Mouse (Mus musculus) liver (tissue): ENCODE results near the gene Sema3g.

Source experiments
- DNase-seq: peaks from one replicate; pipeline ENCODE4 v3.0.0-alpha.2; 2020; ENCODE audit warnings: mixed read lengths

Gene Sema3g

DNA sequence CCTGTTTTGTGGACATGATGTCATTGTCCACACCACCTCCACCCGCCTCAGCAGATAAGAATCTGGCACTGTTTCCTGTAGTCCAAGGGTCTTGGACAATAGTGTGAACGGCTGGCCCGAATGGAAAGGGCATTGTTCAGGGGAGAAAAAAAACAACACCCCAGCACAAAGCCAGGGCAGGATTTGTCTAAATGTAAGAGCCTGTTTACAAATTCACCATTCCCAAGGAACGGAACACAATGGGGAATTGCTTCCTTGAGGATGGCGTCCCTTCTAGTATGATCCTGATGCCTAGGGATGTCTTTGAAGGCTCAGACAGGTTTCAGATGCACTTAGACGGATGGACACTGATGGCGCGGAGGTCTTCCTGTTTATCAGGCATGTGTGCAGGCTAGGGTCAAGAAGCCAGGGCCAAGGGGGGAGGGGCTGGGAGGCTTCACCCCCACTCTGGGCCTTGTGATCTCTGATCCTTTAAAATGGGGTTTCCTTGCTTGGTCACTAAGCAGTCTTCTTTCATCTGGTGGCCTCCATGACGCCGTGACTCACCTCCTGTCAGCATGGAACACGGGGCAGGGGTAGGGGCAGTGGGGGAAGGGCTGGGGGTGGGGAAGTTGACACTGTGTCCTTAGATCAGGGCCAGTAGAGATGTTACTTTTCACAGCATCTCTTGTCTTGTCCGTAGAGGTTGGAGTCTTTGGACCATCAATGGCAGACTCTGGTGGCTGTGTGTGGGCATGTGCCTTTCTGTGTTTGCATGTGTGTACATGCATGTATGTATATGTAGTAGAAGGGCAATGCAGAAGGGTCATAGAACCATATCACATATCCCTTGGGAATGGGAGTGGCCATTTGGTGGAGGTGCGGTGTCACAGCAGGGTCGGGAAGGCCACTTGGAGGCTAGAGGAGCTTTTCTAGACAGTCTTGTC is 15.7 kb downstream of the Sema3g start:
- no peak for DNase-seq

DNA sequence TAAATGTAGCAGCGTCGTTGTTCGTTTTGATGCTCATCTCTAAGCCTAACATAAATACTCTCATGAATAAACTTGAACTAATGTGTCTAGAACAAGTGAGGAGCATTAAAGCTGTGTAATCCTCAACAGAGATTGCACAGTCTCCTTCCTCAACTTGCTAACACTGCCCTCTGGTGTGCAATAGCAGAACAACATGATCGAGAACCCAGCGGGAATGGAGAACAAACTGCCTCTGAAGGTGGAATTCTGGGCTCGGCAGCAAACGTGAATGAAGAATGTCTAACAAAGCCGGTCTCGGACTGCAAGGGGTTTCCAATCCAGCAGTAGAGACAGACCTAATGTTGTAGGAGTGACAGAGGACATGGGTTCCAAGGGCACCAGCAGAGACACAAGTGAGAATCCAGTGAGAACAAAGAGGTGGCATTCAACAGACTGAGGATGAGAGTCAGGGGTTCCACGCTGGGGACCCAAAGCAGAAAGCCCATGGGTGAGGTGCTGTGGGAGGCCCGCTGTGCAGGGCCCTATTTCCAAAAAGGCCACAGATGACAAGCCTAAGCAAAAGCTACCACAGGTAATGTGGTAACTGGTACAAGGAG is 16.4 kb downstream of the Sema3g start:
- DNase-seq = peak; percentile 76

DNA sequence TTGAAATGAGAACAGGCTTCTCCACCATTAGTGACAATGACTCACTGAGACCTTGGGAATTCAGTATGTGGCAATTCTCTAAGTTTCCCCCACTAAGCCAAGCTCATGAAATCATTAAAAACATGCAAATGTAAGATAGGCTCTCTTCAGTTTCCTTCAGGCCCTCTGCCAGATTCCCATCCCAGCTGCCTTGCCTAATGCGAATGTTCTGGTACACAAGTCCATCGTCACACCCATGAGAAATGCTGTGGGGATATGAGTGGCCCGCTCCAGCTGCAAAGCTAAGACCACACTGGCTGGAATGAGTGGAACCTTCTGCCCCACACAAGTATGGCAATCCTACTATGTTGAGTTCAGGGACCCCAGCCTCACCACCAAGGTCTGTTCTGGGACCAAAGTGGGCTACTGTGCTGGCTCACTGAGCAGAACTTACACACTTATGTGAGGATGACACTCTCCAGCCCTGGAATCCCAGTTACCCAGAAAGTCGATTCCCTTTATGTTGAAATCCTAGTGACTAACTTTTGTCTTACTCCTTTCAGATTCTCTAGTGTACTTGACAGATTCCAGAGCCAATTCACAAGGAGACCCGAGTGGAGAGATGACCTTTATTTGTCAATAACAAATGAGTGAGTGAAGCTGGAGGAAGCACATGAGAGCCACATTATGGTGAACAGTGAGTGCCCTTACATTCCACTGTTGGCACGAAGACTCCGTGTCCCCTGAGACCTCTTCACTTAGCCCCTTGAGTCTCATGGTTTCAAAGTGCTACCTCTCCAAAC is 19.6 kb downstream of the Sema3g start:
- no peak for DNase-seq

DNA sequence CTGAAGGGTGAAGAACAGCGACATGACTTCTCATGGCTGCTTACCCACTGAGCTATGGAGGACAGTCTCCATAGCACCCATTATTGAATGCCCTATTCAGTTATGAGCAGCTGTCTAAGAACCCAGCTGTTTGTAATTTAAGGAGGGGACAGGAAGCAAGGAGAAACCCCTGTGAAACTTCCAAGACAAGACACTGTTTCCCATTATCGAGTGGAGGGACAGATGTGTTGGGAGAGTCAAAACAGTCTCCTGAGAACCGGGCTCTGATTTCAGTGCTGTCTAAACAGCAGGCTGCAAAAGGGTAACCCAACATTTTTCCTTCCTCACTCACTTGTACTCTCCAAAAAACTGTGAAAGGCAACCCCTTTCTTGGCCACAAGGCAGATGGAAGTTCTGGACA is 22.9 kb downstream of the Sema3g start:
- DNase-seq = no peak

DNA sequence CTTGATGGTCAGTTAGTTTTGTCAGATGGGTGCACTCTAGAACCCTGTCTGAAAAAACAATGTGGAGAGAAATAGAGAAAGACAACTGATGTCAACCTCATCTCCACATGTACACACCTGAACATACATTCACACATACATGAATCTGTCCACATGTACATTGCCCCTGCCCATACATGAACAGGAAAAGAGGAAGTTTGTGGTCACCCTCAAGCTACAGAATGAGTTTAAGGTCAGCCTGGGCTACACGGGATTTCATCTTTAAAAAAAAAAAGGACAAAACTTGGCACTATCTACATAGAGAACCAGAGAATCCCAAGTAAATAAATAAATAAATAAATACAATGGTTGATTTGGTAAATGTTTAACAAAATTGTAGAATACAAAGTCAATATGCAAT is 27.1 kb downstream of the Sema3g start:
- DNase-seq = no peak

DNA sequence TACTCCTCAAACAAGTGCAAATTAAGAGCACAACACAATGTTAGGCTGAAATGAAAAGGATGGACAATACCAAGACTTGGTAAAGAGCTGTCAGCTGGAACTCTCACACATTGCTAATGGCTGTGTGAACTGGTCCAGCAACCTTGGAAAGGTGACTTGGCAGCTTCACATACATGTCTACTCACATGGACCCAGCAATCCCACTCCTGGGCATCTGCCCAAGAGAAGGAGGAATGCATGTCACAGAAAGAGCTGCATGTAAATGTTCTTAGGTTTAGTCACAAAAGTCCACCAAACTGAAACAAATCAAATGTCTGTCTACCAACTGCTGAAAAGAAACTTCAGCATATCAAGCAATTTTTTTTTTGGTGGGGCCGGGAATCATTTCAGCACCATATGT is 28.3 kb downstream of the Sema3g start:
- DNase-seq = no peak

DNA sequence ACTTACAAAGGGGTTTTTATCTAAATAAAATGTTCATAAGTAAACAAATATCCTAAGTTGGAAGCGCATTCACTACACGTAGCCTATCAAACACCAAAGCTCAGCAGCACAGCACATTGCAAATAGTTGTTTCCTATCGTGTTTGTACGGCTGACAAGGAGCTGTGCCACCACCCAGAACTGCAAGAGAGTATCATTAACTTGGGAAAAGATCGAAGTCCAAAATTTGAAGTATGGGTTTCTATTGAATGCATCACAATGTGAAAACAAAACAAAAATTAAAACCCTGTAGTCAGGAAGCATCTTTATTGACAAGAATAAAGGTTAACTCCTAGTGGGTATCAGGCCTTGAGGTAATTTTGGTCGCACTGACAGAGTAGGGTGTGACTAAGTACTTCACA is 30.7 kb downstream of the Sema3g start:
- no peak for DNase-seq

DNA sequence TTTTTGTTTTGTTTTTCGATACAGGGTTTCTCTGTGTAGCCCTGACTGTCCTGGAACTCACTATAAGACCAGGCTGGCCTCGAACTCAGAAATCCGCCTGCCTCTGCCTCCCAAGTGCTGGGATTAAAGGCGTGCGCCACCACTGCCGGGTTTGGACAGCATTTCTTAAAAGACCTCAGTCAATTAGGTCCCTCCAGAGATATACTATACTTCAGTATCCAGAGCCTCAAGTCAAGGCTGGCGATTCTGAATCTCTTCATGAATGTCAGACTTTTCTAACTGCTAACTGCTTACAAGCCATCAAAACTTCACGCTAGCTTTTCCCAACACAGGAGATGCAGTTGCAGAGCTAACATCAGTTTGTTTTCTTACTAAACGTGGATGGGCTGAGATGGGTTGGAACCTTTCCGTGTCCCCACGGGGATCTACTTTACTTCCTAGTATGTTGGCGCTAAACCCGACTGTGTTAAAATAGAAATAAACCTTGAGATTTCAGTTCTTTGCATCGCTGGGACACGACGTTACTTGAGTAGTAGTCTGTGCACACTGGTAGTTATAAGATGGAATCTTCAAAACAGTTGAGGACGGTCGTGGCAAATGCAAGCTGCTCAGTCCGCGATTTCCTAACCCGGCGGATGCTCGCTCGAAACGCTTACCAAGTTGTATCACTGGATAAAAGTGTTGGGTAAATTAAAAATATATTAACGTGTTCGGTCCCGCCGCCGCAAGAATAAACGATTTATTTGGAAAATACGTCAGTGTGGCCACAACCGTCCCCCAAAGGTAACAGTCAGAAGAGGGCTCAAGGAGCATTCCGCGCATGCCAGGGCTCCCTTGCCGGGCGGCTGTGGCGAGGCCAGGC is 32.8 kb downstream of the Sema3g start:
- no peak for DNase-seq

DNA sequence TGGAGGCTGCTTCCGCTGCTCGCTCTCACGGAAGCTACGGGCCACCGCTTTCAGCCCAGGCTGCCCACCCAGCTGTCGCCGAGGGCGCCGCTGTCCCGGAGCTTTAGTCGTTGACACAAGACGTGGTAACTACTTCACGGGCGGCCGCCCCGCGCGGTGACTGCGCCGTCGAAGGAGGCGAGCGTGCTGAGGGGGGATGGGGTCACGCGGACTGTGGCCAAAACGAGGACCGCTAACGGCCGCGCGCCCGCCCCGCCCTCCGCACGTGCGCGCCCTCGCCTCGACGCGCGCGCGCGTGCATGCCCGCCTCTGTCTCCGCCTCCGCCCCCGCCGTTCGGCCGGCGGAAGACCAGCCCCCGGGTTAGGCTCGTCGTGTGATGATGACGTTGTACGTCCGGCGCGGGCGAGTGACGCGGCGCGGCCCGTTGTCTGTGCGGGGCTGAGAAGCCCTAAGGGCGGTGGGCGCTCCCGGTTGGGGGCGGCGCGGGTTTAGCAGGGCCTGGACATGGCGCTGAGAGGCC is 33.5 kb downstream of the Sema3g start, which contains the start of the genes Phf7 and Bap1:
TSS of gene Phf7 (minus strand) at position 234 of the 521 bp plus-strand sequence.
TSS of gene Bap1 (plus strand) at position 367 of the 521 bp plus-strand sequence.
- peak; percentile 96 for DNase-seq

DNA sequence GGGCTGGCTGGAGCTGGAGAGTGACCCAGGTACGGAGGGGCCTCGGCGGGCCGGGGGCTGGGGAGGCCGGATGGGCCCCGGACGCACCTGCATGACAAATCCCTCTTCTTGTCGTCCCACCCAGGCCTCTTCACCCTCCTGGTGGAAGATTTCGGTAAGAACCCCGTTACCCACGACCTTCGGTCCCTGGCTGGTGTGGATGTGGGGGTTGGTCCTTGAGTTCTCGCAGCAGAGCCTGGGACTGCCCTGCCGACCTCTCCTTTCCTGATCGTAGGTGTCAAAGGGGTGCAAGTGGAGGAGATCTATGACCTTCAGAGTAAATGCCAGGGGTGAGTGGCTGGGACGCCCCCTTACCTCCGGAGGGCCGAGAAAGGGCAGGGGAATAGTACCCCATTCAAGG is 34.0 kb downstream of the Sema3g start:
- no peak for DNase-seq

DNA sequence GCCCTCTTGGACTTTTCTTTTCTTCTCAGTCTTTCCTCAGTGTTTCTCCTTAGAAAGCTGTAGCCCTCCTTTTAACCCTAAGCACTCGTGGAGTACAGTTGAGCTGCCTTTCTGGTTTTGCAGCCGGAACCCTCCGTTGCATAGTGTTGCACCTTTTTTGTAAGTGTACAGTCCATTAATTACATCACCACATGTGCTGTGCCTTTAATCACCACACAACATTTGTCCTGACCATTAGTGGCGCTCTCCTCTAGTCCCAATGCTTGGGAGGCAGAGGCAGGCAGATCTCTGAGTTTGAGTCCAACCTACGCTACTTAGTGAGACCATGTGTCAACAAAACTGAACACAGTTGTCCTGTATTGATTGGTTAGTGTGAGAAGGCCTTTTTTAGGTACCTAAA is 34.4 kb downstream of the Sema3g start:
- DNase-seq = no peak

DNA sequence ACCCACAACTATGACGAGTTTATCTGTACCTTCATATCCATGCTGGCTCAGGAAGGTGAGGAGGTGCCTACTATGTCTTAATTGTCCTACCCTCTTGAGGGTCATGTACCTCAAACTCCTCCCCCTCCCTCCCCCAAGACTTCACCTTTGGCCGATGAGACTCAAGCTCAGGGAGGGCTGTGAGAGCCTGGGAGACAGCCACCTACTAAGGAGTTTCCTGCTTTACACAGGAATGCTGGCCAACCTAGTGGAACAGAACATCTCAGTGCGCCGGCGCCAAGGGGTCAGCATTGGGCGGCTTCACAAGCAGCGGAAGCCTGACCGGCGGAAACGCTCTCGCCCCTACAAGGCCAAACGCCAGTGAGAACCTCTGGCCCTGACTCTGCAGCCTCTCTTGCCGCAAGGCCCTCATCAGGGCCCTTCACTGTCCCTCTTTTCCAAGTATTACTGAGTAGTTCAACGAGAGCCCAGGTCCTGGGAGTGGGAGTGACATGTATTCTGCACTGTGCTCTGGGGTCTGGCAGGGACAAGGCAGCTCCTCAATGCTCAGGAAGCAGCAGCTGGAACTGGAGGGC is 40.9 kb downstream of the Sema3g start:
- no peak for DNase-seq

DNA sequence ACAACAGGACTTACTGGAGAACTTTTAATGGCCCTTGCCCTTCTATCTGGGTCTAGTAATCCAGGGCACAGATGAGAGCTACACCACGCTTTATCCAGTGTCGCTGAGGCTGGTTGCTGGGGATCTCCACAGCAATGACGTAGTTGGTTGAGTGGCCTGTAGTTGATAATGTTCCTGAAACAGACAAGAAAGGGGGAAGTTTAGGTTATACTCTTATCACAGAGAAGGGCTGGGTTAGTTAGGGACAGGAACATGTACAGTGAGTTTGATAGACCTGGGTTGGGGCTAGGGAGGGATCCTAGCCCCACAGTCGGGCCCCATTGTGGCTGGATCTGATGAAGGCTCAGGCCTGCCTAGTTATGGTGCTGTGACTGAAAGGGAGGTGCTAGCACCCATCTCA is 42.7 kb downstream of the Sema3g start:
- DNase-seq = peak; percentile 79

DNA sequence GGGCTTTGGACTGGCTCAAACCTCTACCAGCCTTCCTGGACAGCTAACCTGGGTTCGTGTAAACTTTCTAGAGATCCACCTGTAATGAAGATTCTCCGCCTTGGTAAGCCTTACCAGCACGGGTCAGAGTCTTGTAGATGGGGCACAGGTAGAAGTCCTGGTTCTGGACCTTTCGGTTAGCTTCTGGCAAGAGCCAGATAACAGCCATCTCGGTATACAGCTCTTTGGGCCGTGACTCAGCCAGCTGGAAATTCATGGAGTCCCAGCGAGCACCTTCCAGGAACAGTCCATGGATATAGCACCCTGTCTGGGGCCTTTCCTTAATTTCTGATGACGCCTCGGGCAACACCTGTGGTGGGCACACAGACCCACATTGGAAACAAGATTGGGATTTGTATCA is 43.3 kb downstream of the Sema3g start:
- DNase-seq = peak; percentile 72

DNA sequence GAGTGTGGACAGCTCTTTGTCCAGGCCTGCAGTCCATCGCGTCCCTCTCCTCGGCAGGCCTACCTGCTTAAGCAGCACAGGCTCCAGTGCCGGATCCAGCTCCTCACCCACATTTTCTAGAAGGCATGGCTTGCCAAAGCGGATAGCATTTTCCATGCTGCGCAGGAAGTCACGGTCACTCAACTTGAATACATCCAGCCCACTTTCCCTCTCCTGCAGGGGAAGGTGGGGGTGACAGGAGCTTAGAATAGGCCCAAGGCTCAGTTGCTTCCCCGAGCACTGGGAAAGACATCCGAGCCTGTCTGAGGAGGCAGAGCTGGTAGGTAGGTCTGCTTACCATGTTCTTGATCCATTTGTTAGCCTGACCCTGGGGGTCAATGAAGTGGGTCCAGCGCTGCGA is 50.0 kb downstream of the Sema3g start:
- no peak for DNase-seq

DNA sequence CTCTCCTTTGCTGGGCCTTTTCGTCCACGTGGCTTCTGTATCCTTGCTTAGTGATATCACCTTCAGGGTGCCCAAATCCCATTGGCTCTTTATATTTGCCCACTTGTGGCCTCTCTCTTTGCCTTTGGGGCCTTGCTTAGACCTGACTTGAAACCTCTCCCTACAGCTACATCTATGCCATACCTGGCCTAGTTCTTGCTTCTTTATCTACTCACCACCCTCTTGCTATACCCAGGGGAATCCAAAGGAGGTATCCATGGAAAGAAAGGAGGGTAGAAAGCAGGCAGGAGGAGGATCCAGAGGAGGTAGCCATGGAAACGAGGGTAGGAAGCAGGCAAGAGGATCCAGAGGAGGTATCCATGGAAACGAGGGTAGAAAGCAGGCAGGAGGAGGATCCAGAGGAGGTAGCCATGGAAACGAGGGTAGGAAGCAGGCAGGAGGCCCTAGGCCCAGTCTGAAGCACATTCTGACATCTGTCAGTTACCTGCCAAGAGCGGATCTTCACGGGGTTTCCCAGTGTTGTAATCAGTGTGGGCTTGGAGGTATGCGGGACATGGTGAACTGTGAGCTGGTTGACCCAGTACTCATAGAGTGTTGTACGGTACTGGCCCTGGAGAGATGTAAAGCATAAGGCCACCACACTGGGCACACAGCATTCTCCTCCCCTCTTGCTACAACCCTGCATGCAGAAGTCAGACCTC is 50.8 kb downstream of the Sema3g start:
- no peak for DNase-seq

DNA sequence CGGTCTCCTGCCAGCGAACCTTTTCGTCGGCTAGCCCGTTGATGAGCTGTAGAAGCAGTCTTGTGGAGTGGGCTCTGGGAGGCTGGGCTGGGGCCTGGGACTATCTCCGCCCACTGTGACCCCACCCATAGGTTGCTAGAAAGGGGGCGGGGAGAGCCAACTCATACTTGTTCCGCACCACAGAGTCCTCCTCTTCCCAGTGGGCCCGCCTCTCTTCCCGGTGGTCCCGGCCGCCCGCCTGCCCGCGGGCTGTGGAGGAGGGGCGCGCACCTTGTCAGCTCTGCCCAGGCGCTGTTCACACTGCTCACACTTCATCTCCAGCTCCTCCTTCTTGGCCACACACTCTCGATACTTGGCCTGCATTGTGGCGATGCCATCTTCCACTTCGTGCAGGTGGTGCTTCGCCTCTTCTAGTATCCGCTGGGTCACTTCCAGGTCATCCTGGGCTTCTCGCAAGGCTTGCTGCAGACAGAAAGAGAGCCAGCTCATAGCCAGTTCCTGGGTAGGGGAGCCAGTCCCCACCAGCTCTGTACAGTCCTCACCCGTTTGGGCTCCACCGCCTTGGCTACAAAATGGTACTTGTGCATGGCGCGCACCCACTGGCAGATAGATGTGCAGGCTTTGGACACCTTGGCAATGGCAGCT is 51.9 kb downstream of the Sema3g start:
- DNase-seq = peak; percentile 70

DNA sequence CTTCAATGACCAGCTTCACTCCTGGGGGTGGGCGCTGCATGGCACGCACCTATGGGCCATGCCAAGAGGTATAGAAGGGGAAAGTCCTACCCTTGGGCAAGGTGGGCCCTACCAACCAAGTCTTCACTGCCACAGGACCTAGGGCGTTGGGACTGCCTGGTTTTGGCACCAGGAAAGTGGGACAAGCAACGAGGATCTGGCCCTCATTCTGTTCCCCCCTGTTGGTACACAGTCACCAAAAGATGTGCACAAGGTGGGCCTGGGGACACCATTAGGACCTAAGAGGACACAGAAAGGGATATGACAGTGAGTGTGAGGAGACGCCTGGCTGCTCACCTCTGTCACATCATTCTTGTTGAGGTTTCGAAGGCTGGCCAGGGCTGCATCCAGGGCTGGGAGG is 53.5 kb downstream of the Sema3g start:
- DNase-seq = no peak

DNA sequence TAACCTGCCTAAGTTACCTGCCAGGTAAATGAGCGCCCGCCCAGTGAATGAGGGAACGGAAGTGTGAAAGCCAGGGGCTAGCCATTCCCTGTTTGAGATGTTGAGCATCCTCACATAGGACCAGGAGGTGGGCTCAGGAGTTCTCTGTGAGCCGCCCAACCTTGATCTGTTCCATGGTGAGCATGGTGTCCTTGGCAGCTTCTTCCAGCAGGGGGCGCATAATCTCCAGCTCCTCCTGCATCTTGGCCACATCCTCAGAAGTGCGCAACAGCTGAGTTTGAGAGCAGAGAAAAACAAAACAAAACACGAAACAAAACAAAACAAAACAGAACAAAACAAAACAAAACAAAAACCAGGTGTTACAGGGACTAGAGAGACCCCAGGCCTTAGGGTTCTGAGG is 54.5 kb downstream of the Sema3g start:
- DNase-seq = peak; percentile 79
